Mouse (Mus musculus): ENCODE measurements around the gene Yap1. TPM values are rescaled to one million over a fixed set of nuclear protein-coding genes. Genes with fewer than 3 reads are reported as not detected.

The Yap1 gene
- polyA plus RNA-seq, 1 experiment from 2014 or later: 69.5 TPM

DNA sequence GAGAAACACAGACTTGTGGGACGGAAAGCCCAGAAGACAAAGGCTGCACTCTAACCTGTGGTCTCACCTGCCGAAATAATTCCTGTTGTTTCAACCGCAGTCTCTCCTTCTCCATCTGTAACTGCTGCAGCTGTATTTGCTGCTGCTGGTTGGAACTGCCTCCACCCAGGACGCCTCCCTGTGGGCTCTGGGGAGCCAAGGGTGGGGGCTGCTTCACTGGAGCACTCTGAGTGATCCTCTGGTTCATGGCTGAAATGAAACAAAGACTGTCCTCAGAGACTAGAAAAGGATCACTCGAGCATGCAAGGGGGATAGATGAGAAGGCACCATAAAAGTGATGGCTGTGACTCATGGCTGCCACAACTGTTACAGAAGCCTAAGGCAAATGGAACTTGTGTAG lies 51.5 kb downstream of the Yap1 start:
- H3K4me2 ChIP-seq: no peak overlapping the region
- no peaks in the 10 kb centered on the region for H3K27me3 ChIP-seq
- 0 out of 2 replicates have a peak, but pooled peaks cover 2% of the 10 kb centered on the region for H3K4me1 ChIP-seq (replicated peaks)
- WGBS: 93% methylated on average over 5 of the region's 5 CpGs
- H3K9me3 ChIP-seq: no peaks in the 10 kb centered on the region
- no peak for ATAC-seq (ENCODE audit: insufficient number of reproducible peaks, insufficient read depth, low FRiP score, low TSS enrichment, low read depth)
- no peak overlapping the region for H3K9ac ChIP-seq (replicated peaks)
- H3K27ac ChIP-seq: no peak overlapping the region
- H3K36me3 ChIP-seq: peaks cover 84% of the 10 kb centered on the region
- H3K4me3 ChIP-seq (replicated peaks): no peak overlapping the region

- H3K27ac ChIP-seq: no peak overlapping the region
- H3K4me3 ChIP-seq (replicated peaks): no peak overlapping the region
- H3K36me3 ChIP-seq: peaks cover 89% of the 10 kb centered on the region
- no peak overlapping the region for H3K9ac ChIP-seq (replicated peaks)
- no peaks in the 10 kb centered on the region for H3K4me1 ChIP-seq (replicated peaks)
- no peaks in the 10 kb centered on the region for H3K27me3 ChIP-seq
- H3K9me3 ChIP-seq: no peaks in the 10 kb centered on the region
- whole genome bisulfite sequencing: 87% methylated on average over 7 of the region's 7 CpGs
- no peak for ATAC-seq (ENCODE audit: insufficient number of reproducible peaks, insufficient read depth, low FRiP score, low TSS enrichment, low read depth)
- no peak overlapping the region for H3K4me2 ChIP-seq
These were observed 54.2 kb downstream of the Yap1 start for GRCm38 (mm10) chr9:7950211-7950644.

GRCm38 (mm10) chr9:7947946-7948345 lies 56.5 kb downstream of the Yap1 start:
- Histone ChIP-seq H3K9me3 (no peaks in the 10 kb centered on the region), H3K9ac (replicated peaks) (no peak overlapping the region), H3K27ac (no peak overlapping the region), H3K4me1 (replicated peaks) (no peaks in the 10 kb centered on the region), H3K4me2 (no peak overlapping the region), H3K36me3 (peaks cover 92% of the 10 kb centered on the region), H3K4me3 (replicated peaks) (no peak overlapping the region), H3K27me3 (no peaks in the 10 kb centered on the region)
- 94% methylated on average over 4 of the region's 4 CpGs for WGBS
- ATAC-seq (ENCODE audit: insufficient number of reproducible peaks, insufficient read depth, low FRiP score, low TSS enrichment, low read depth): no peak

GRCm38 (mm10) chr9:7943796-7944462 lies 60.5 kb downstream of the Yap1 start:
- Histone ChIP-seq H3K4me2 (no peak overlapping the region), H3K27me3 (no peaks in the 10 kb centered on the region), H3K36me3 (peaks cover 88% of the 10 kb centered on the region), H3K4me1 (replicated peaks) (no peaks in the 10 kb centered on the region), H3K9me3 (no peaks in the 10 kb centered on the region), H3K9ac (replicated peaks) (no peak overlapping the region), H3K4me3 (replicated peaks) (no peak overlapping the region), H3K27ac (no peak overlapping the region)
- WGBS: 93% methylated on average over 7 of the region's 7 CpGs
- ATAC-seq (ENCODE audit: insufficient number of reproducible peaks, insufficient read depth, low FRiP score, low TSS enrichment, low read depth): no peak

DNA sequence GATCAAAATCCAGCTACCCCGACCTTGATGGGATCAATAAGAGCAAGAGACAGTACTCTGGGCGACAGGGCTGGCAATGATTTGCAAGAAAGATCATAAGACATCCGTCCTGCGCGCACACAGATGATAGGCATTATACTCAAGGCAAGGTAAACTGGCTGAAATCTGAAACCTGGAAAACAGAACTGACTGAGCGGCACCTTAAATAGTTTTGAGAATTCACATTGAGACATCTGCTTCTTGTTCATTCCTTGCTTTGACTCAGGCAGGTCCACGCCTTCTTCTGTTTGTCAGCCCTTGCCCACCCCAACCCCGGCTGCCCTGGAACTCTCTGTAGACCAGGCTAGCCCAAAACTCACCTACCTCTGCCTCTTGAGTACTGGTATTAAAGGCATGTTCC lies 61.7 kb downstream of the Yap1 start:
- ATAC-seq (ENCODE audit: insufficient number of reproducible peaks, insufficient read depth, low FRiP score, low TSS enrichment, low read depth): no peak
- Histone ChIP-seq H3K27ac (no peak overlapping the region), H3K4me3 (replicated peaks) (no peak overlapping the region), H3K27me3 (no peaks in the 10 kb centered on the region), H3K9me3 (no peaks in the 10 kb centered on the region), H3K36me3 (peaks cover 88% of the 10 kb centered on the region), H3K4me2 (no peak overlapping the region), H3K4me1 (replicated peaks) (no peaks in the 10 kb centered on the region), H3K9ac (replicated peaks) (no peak overlapping the region)
- WGBS: 69% methylated on average over 8 of the region's 8 CpGs

DNA sequence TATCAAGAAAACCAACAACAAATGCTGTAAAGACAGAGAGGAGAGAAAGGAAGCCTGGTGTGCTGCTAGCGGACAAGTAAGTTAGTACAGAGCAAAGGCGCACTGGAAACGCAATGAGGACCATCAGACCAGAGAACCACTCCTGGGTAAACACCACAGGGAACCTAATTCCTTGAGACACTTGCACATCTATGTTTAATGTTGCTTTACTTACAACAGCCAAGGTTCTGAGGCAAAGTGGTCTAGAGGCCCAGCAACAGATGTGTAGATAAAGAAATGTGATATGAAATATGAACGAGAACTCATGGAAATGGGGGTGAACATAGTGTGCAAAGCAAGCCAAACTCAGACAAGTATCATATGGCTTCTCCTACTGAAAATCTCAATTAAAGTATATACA lies 64.3 kb downstream of the Yap1 start:
- H3K27me3 ChIP-seq: no peaks in the 10 kb centered on the region
- no peak overlapping the region for H3K4me3 ChIP-seq (replicated peaks)
- no peaks in the 10 kb centered on the region for H3K9me3 ChIP-seq
- ATAC-seq (ENCODE audit: insufficient number of reproducible peaks, insufficient read depth, low FRiP score, low TSS enrichment, low read depth): no peak
- 90% methylated on average over 4 of the region's 4 CpGs for WGBS
- no peak overlapping the region for H3K27ac ChIP-seq
- no peaks in the 10 kb centered on the region for H3K4me1 ChIP-seq (replicated peaks)
- no peak overlapping the region for H3K9ac ChIP-seq (replicated peaks)
- peaks cover 94% of the 10 kb centered on the region for H3K36me3 ChIP-seq
- no peak overlapping the region for H3K4me2 ChIP-seq

DNA sequence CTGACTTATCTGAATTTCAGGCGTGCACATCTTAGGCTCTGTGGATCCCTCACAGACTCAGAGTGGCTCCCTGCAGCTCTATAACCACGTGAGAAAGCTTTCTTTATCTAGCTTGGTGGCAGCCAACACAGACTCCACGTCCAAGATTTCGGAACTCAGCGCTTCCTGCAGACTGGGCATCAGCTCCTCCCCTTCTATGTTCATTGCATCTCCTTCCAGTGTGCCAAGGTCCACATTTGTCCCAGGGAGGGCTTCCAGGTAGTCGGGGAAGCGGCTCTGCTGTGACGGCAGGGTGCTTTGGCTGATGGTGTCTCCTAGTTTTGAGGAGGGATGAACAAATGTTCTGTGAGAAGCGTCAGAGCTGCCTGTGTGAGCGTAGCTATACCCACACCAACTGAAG lies 70.0 kb downstream of the Yap1 start:
- Histone ChIP-seq H3K36me3 (peaks cover 98% of the 10 kb centered on the region), H3K4me1 (replicated peaks) (peaks cover 5% of the 10 kb centered on the region; the same call in 1 of the 2 replicates), H3K4me2 (no peak overlapping the region), H3K27ac (no peak overlapping the region), H3K4me3 (replicated peaks) (no peak overlapping the region), H3K27me3 (no peaks in the 10 kb centered on the region), H3K9ac (replicated peaks) (no peak overlapping the region), H3K9me3 (peaks cover 14% of the 10 kb centered on the region)
- no peak for ATAC-seq (ENCODE audit: insufficient number of reproducible peaks, insufficient read depth, low FRiP score, low TSS enrichment, low read depth)
- WGBS: 97% methylated on average over 10 of the region's 10 CpGs

GRCm38 (mm10) chr9:7929552-7929951 lies 74.8 kb downstream of the Yap1 start:
- Histone ChIP-seq H3K4me2 (no peak overlapping the region), H3K4me1 (replicated peaks) (peaks cover 7% of the 10 kb centered on the region; the same call in 1 of the 2 replicates), H3K9ac (replicated peaks) (no peak overlapping the region), H3K4me3 (replicated peaks) (no peak overlapping the region), H3K27ac (no peak overlapping the region), H3K36me3 (peaks cover 87% of the 10 kb centered on the region), H3K27me3 (no peaks in the 10 kb centered on the region), H3K9me3 (peaks cover 14% of the 10 kb centered on the region)
- WGBS: 80% methylated on average over 6 of the region's 6 CpGs
- ATAC-seq (ENCODE audit: insufficient number of reproducible peaks, insufficient read depth, low FRiP score, low TSS enrichment, low read depth): no peak

- no peak overlapping the region for H3K4me3 ChIP-seq (replicated peaks)
- peaks cover 14% of the 10 kb centered on the region for H3K9me3 ChIP-seq
- H3K27ac ChIP-seq: 0 out of 2 replicates have a peak overlapping the region, but pooled peaks have one; percentile 17
- H3K36me3 ChIP-seq: peaks cover 87% of the 10 kb centered on the region
- H3K27me3 ChIP-seq: no peaks in the 10 kb centered on the region
- peaks cover 7% of the 10 kb centered on the region; the same call in 1 of the 2 replicates for H3K4me1 ChIP-seq (replicated peaks)
- H3K4me2 ChIP-seq: no peak overlapping the region
- no peak for ATAC-seq (ENCODE audit: insufficient number of reproducible peaks, insufficient read depth, low FRiP score, low TSS enrichment, low read depth)
- 77% methylated on average over 3 of the region's 3 CpGs for WGBS
- H3K9ac ChIP-seq (replicated peaks): no peak overlapping the region
These were observed 75.5 kb downstream of the Yap1 start for GRCm38 (mm10) chr9:7928866-7929265.

DNA sequence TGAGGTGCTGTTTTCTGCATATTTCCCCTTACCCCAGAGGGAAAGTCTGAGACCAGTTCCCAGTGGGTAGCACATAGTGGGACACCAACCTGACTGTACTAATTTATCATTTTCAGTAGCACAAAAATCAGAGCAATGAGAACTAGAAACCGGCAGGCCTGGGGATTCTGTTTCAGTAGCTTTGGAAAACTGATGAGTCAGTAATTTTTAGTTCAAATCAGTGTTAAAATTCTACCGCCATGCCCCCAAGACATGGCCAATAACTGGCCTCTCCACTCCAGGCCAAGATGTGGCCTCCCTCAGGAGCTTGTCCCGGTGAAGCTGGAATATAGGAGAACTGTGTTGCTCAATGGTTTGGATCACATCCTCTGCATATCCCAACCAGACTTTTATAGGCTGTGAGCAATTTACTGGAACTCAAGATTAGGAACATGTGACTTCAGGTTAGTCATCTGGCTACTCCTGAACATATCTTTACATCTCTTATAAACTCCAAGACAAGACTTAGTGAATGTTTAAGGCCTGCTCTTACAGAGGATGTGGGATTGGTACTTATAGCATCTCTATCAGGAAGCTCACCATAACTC lies 76.1 kb downstream of the Yap1 start:
- Histone ChIP-seq H3K36me3 (peaks cover 81% of the 10 kb centered on the region), H3K4me3 (replicated peaks) (no peak overlapping the region), H3K4me2 (no peak overlapping the region), H3K4me1 (replicated peaks) (peaks cover 7% of the 10 kb centered on the region; the same call in 1 of the 2 replicates), H3K27me3 (no peaks in the 10 kb centered on the region), H3K9ac (replicated peaks) (no peak overlapping the region), H3K27ac (no peak overlapping the region), H3K9me3 (peaks cover 14% of the 10 kb centered on the region)
- ATAC-seq (ENCODE audit: insufficient number of reproducible peaks, insufficient read depth, low FRiP score, low TSS enrichment, low read depth): no peak
- 93% methylated on average over 3 of the region's 3 CpGs for WGBS

DNA sequence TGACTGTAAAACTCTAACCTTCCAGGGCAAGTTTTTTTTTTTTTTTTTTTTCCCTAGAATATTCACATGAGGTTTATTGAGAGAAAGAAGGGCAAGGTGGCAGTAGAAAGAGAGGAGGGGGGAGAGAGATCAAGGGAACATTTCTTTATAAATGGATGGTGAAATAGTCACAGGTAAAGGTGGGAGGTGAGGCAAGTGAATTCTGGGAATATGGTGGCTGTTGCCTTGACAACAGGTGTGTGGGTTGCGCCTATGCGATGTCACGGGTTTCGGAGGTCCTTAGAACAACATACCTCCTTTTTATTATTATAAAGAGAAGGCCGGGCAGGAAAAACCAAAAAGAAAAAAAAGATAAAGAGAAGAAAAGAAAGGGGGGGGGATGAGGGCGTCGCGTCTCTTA lies 89.5 kb downstream of the Yap1 start:
- 60% methylated on average over 8 of the region's 8 CpGs for WGBS
- Histone ChIP-seq H3K27me3 (no peaks in the 10 kb centered on the region), H3K36me3 (no peaks in the 10 kb centered on the region), H3K9me3 (no peaks in the 10 kb centered on the region), H3K4me2 (peak overlapping the region; percentile 46), H3K9ac (replicated peaks) (no peak overlapping the region), H3K27ac (no peak overlapping the region; the same call in 1 of the 2 replicates), H3K4me3 (replicated peaks) (no peak overlapping the region), H3K4me1 (replicated peaks) (peaks cover 10% of the 10 kb centered on the region; the same call in 1 of the 2 replicates)
- no peak for ATAC-seq (ENCODE audit: insufficient number of reproducible peaks, insufficient read depth, low FRiP score, low TSS enrichment, low read depth)

Data from limb, embryonic 12.5 days (tissue).